Mouse (Mus musculus) embryo, embryonic 10 days (tissue): ENCODE data around the gene Vangl2.
"Not testable (repeated sequence)": the region's sequence is repeated elsewhere in the genome, so short reads cannot be mapped to it uniquely, and the experiment has no call there.

Experiments
- DNase-seq: peaks from one replicate; pipeline ENCODE4 v3.0.0-alpha.2; 2015; ENCODE audit warnings: low spot score

Vangl2 gene

GRCm38 (mm10) chr1:172001665-172002064, 26.6 kb downstream of the Vangl2 start:
- no peak for DNase-seq

GRCm38 (mm10) chr1:172000641-172001040, 27.6 kb downstream of the Vangl2 start:
- peak; percentile 80 for DNase-seq

GRCm38 (mm10) chr1:171998820-171999597, 29.2 kb downstream of the Vangl2 start:
- DNase-seq = no peak

- DNase-seq = no peak
Observed at GRCm38 (mm10) chr1:171996701-171997100, 31.5 kb downstream of the Vangl2 start.

GRCm38 (mm10) chr1:171994918-171995715, 33.1 kb downstream of the Vangl2 start:
- DNase-seq = no peak

GRCm38 (mm10) chr1:171994501-171994900, 33.7 kb downstream of the Vangl2 start:
- DNase-seq = no peak

GRCm38 (mm10) chr1:171992901-171993530, 35.2 kb downstream of the Vangl2 start:
- DNase-seq = no peak

- DNase-seq = no peak
Observed at GRCm38 (mm10) chr1:171991883-171992282, 36.4 kb downstream of the Vangl2 start.

GRCm38 (mm10) chr1:171984121-171984520, 44.1 kb downstream of the Vangl2 start:
- no peak for DNase-seq

- no peak for DNase-seq
Observed at GRCm38 (mm10) chr1:171983372-171984001, 44.8 kb downstream of the Vangl2 start.

GRCm38 (mm10) chr1:171982740-171983139, 45.5 kb downstream of the Vangl2 start:
- DNase-seq = no peak

- DNase-seq = no peak
Observed at GRCm38 (mm10) chr1:171982170-171982569, 46.1 kb downstream of the Vangl2 start.

- DNase-seq = no peak
Observed at GRCm38 (mm10) chr1:171979969-171980730, 48.1 kb downstream of the Vangl2 start.

GRCm38 (mm10) chr1:171977891-171978290, 50.4 kb downstream of the Vangl2 start:
- DNase-seq = no peak

GRCm38 (mm10) chr1:171976826-171977539, 51.3 kb downstream of the Vangl2 start:
- no peak for DNase-seq

GRCm38 (mm10) chr1:171975831-171976230, 52.4 kb downstream of the Vangl2 start:
- no peak for DNase-seq

GRCm38 (mm10) chr1:171975377-171975776, 52.9 kb downstream of the Vangl2 start:
- DNase-seq = no peak

- not testable (repeated sequence) for DNase-seq
Observed at GRCm38 (mm10) chr1:171974361-171974760, 53.9 kb downstream of the Vangl2 start.

GRCm38 (mm10) chr1:171970854-171971586, 57.2 kb downstream of the Vangl2 start:
- peak; percentile 28 for DNase-seq

GRCm38 (mm10) chr1:171969221-171969620, 59.0 kb downstream of the Vangl2 start:
- no peak for DNase-seq
